Mouse (Mus musculus) liver, postnatal 0 days (tissue): ENCODE data around the gene Rgma.

ENCODE experiments used
- CTCF ChIP-seq: sonication (generic); IDR thresholded peaks from 2 replicates; pipeline ENCODE4 v1.5.1; 2016; ENCODE audit warnings: antibody characterized with exemption, low read depth
- EP300 ChIP-seq: IDR thresholded peaks from 2 replicates; pipeline ENCODE4 v1.6.1; 2016; ENCODE audit warnings: antibody characterized with exemption, low read depth, mild to moderate bottlenecking

DNA sequence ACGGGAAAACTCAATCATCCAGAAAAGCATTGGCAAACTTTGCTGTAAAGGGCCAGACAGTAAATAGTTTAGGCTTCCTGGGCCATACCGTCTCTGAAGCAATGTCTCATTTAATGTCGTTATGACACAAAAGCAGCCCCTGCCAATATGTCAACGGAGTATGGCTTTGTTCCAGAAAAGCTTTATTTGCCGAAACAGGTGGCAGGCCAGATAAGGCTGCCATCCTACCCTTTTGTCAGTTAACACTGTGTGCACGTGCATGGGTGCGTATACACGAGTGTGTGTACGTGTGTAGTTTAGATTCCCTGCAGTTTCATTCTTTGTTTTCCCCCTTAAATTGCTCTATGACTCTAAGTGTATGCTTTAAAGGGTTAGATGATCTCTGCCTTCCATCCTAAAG, 20.1 kb upstream of the Rgma start:
- TF ChIP-seq CTCF: no peak
- TF ChIP-seq EP300: no peak
